Mouse (Mus musculus) cortical plate, adult 2 months (tissue): ENCODE measurements around the gene Helq.

Source experiments
- CTCF ChIP-seq: fragments of 200-500 bp; IDR thresholded peaks from 2 replicates; pipeline ENCODE4 v1.5.1; 2011; ENCODE audit warnings: mild to moderate bottlenecking, control low read depth, low read length; ENCODE audit not compliant: insufficient read depth; ENCODE audit errors: extremely low read depth
- POLR2A ChIP-seq: fragments of 200-500 bp; IDR thresholded peaks from 2 replicates; pipeline ENCODE4 v1.6.1; 2011; ENCODE audit warnings: mild to moderate bottlenecking, low read length, control low read depth; ENCODE audit not compliant: insufficient read depth; ENCODE audit errors: extremely low read depth

DNA sequence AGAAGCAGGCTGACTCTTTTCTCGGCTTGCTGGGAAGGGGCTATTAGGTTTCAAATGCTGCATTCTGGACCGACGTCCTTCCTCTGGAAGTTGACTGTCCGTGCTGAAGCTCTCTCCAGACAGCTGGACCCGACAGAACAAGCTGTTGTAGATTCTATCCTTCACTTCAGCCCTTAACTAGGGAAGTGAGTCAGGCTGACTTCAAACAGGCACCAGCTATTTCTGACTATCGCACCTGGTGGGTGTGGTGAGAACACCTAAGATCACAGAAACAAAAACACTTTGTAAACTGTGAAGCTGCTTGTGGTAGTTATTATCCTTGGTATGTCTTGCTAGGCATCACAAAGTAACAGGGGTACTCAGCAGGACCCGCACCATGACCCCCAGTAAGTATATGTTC is 28.1 kb upstream of the Helq start:
- TF ChIP-seq CTCF (no peak), POLR2A (no peak)
